Mouse (Mus musculus): ENCODE results near the gene D16Ertd472e.

DNA sequence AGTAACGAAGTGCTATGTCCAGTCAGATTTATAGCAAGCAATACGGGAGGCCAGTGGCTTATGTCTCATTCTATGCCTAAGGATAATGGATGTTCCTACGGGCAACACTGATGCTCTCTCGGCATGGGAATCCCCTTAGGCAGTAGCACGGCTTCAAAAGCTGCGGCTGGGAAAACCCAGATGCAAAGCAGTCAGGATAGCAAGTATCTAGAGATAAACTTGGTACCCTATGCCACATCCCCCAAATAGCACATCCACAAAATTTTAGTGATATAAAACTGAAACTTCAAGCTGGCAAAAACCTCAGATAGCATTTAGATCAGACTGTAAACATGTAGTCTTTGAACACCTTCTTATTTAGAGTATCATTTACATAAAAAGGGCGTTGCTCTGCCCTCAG is 39.2 kb downstream of the D16Ertd472e start:
- TF ChIP-seq CTCF (IDR thresholded peaks at IDR 0.05; ENCODE audit: extremely low read depth, insufficient read depth, insufficient read length, insufficient replicate concordance) (no peak), POLR2A (IDR thresholded peaks at IDR 0.05; ENCODE audit: low read depth, low read length) (no peak)

Measured in spleen, adult 2 months (tissue).